Mouse (Mus musculus): Measurements from ENCODE around the gene Slc9a8.

DNA sequence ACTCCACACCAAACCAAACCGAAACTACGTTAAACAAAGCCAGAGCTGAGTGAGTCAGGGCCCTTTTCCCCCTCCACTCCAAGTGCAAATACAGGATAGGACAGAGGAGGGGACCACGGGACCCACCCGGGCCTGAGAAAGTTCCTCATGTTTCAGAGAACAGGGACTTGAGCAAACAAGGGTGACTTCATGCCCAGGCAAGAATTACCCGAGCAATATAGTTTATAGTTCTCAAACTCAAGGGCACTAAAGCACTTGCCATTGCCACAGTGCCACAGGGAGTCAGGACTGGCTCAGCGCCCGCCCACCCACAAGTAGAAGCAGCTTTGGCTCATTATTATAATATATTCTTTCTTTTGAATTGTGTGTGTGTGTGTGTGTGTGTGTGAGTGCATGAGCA, 18.4 kb upstream of the Slc9a8 start:
- TF ChIP-seq SRF (IDR thresholded peaks at IDR 0.05; ENCODE audit: control insufficient read depth, insufficient read length, low read depth) (no peak), USF1 (IDR thresholded peaks at IDR 0.05; ENCODE audit: low read depth) (no peak), TCF12 (IDR thresholded peaks at IDR 0.05; ENCODE audit: insufficient read depth, poor library complexity, severe bottlenecking) (no peak), POLR2A (IDR thresholded peaks at IDR 0.05; ENCODE audit: insufficient read length, low read depth) (no peak), MYOG (IDR thresholded peaks at IDR 0.05; ENCODE audit: control insufficient read depth in 1 of 3, insufficient read depth in 1 of 3, insufficient read length in 2 of 3, low read depth in 2 of 3) (no peak), MYOD1 (IDR thresholded peaks at IDR 0.05; ENCODE audit: control insufficient read depth in 1 of 3, insufficient read length in 2 of 3, low read depth in 2 of 3) (no peak), POLR2AphosphoS2 (IDR thresholded peaks at IDR 0.05; ENCODE audit: insufficient read length, low read depth) (no peak), E2F4 (IDR thresholded peaks at IDR 0.05; ENCODE audit: insufficient read depth) (no peak)

Data from myocyte (in vitro differentiated cells).